Mouse (Mus musculus): ENCODE measurements at regions not wholly inside any gene's neighbourhood (a gene's known extent, or its start where the extent isn't known, plus 50 kb on each side); places are given as distances from the start of the nearest gene placed in this dataset.

- TF ChIP-seq CTCF (IDR thresholded peaks at IDR 0.05; ENCODE audit: extremely low read depth, insufficient read length, insufficient replicate concordance, low read depth, low read length): no peak
- no peak for TF ChIP-seq POLR2A (IDR thresholded peaks at IDR 0.05; ENCODE audit: low read depth, low read length)
Observed at GRCm38 (mm10) chr3:149581141-149581540, 590.8 kb upstream of the Adgrl2 start.
